Mouse (Mus musculus): ENCODE results near the gene Tmem53.

The Tmem53 gene

GRCm38 (mm10) chr4:117251801-117252316, at the start of gene Tmem53, which contains the start of gene Armh1:
Gene Tmem53 (plus strand): TSS chr4:117251951.
Gene Armh1 (minus strand): TSS chr4:117252125.
- peak; percentile 98 for DNase-seq

- DNase-seq: peak; percentile 91
These were observed 49.4 kb upstream of the Tmem53 start for GRCm38 (mm10) chr4:117202046-117202991.

- no peak for DNase-seq
These were observed 48.8 kb upstream of the Tmem53 start for GRCm38 (mm10) chr4:117202992-117203354.

GRCm38 (mm10) chr4:117209592-117209991, 42.2 kb upstream of the Tmem53 start:
- DNase-seq: no peak

- DNase-seq: peak; percentile 93
These were observed 41.3 kb upstream of the Tmem53 start for GRCm38 (mm10) chr4:117210147-117211074.

GRCm38 (mm10) chr4:117214250-117214649, 37.5 kb upstream of the Tmem53 start:
- no peak for DNase-seq

- DNase-seq: no peak
These were observed 34.7 kb upstream of the Tmem53 start for GRCm38 (mm10) chr4:117217029-117217428.

- peak; percentile 77 for DNase-seq
These were observed 33.1 kb upstream of the Tmem53 start for GRCm38 (mm10) chr4:117218517-117219219.

- no peak for DNase-seq
These were observed 30.8 kb upstream of the Tmem53 start for GRCm38 (mm10) chr4:117220741-117221515.

- no peak for DNase-seq
These were observed 29.9 kb upstream of the Tmem53 start for GRCm38 (mm10) chr4:117221836-117222235.

GRCm38 (mm10) chr4:117223001-117223400, 28.8 kb upstream of the Tmem53 start:
- no peak for DNase-seq

- no peak for DNase-seq
These were observed 27.6 kb upstream of the Tmem53 start for GRCm38 (mm10) chr4:117224122-117224521.

- DNase-seq: no peak
These were observed 26.5 kb upstream of the Tmem53 start for GRCm38 (mm10) chr4:117225250-117225649.

- no peak for DNase-seq
These were observed 22.2 kb upstream of the Tmem53 start for GRCm38 (mm10) chr4:117229590-117229989.

GRCm38 (mm10) chr4:117230331-117230730, 21.4 kb upstream of the Tmem53 start:
- no peak for DNase-seq

GRCm38 (mm10) chr4:117231208-117231607, 20.5 kb upstream of the Tmem53 start:
- DNase-seq: no peak

GRCm38 (mm10) chr4:117234166-117234741, 17.5 kb upstream of the Tmem53 start:
- no peak for DNase-seq

GRCm38 (mm10) chr4:117235822-117236221, 15.9 kb upstream of the Tmem53 start:
- no peak for DNase-seq

- no peak for DNase-seq
These were observed 12.6 kb upstream of the Tmem53 start for GRCm38 (mm10) chr4:117239153-117239552.

- DNase-seq: no peak
These were observed 10.9 kb upstream of the Tmem53 start for GRCm38 (mm10) chr4:117240867-117241266.

GRCm38 (mm10) chr4:117250982-117251381, 769 bp upstream of the Tmem53 start:
- no peak for DNase-seq
